In the genomic region with DNA sequence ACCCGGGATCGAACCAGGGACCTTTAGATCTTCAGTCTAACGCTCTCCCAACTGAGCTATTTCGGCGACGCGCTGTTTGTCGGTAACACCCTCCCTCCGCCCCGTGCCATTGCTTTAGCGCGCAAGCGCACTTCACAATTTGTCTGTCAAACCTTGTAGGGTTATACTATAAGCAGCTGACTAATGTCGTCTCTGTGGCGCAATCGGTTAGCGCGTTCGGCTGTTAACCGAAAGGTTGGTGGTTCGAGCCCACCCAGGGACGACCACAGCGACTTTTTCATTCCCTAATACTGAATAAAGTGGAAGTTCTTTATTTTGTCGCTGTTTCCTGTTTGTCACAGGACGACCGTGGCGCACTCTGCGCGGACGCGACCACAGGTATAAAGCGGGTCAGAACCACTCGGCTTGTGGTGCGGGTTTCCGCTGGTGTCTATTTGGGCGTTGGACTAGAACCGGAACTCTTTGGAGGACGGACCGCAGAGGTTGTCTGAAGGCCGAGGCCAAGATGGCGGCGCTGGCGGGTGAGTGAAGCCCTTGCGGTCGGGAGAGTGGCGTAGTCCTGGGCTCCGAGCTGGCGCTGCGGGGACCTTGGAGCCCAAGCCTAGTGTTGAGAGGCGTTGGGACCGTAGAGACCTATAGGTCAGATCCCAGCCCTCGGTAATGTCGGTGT, we compare ENCODE assay signal across 8 mouse cellular contexts. TPM values are rescaled to one million over a fixed set of nuclear protein-coding genes. Genes with fewer than 3 reads are reported as not detected.
A peak's percentile ranks its signal among the peaks of the same experiment; 100 is the strongest.
DNase-seq lines count a peak whose midpoint lies in the region; ATAC-seq lines count a peak whose summit lies in the region.

A gene (plus strand): TSS at position 151 of the 670 bp plus-strand sequence.

- peak; percentile 96 for DNase-seq in adipocyte (ENCODE audit: low spot score)
- DNase-seq in embryo, embryonic 10 days (ENCODE audit: low spot score), result peak; percentile 93
- DNase-seq in gastrocnemius, postnatal 10 days, result peak; percentile 89
- peak; percentile 98 for DNase-seq in induced T-regulatory cell, adult 2 months (ENCODE audit: low read depth)
- peak; percentile 91 to 98 for DNase-seq in left cerebral cortex, adult 9 months (ENCODE audit: low spot score in 2 of 2)
- peak; percentile 91 for DNase-seq in right cerebral cortex, postnatal 14 days
- DNase-seq in urinary bladder, postnatal 36 days (ENCODE audit: low spot score in 2 of 2), result peak; percentile 95

- ATAC-seq in megakaryocyte progenitor cell, adult 5-6 weeks (replicated peaks; ENCODE audit: poor library complexity), result peak; percentile 77

RNA-seq across cellular contexts. Expression of the gene that starts here (rescaled TPM):
- 100 to 1,000 TPM; 371 to 457 TPM for total RNA-seq in gastrocnemius, postnatal 10 days (2021)
- 138 and 162 TPM in 2 replicates for total RNA-seq in megakaryocyte progenitor cell, adult 5-6 weeks (2015)
- total RNA-seq in megakaryocyte progenitor cell, adult 5-6 weeks (2017), result 106 and 135 TPM in 2 replicates

Comparison
In these comparisons a context has a peak if more than half of its experiments do, and no peak if none do; other contexts are left out.
1. Peak in every context shown above with its lines: DNase-seq and ATAC-seq.